Mouse (Mus musculus): ENCODE measurements around the gene Ermard. TPM values are rescaled to one million over a fixed set of nuclear protein-coding genes. Genes with fewer than 3 reads are reported as not detected.
"Not testable (repeated sequence)": the region's sequence is repeated elsewhere in the genome, so short reads cannot be mapped to it uniquely, and the experiment has no call there.

The Ermard gene
- total RNA-seq (2014; rRNA removed), result 38.4 and 45.2 TPM in 2 replicates
- 42.9 and 58.9 TPM in 2 replicates for polyA plus RNA-seq (2015; fragmentation: Nextera tagmentation; extraction: Ambion mirVana)

GRCm38 (mm10) chr17:15041175-15041729 is at the start of gene Ermard, which contains the start of the genes Tcte3 and Gm3448:
Ermard (plus strand) TSS chr17:15041208.
Tcte3 (minus strand) TSS chr17:15041488.
Gm3448 (minus strand) TSS chr17:15041537.
- not testable (repeated sequence) for H3K9ac ChIP-seq (replicated peaks; ENCODE audit: low read length, poor library complexity, severe bottlenecking); H3K36me3 ChIP-seq (ENCODE audit: insufficient read depth, low read length); DNase-seq (ENCODE audit: low spot score); H3K27me3 ChIP-seq (ENCODE audit: insufficient read depth, low read length); H3K4me3 ChIP-seq (ENCODE audit: low read depth, low read length); H3K9me3 ChIP-seq (ENCODE audit: low read length); H3K27ac ChIP-seq (ENCODE audit: low read depth, low read length); H3K4me1 ChIP-seq (ENCODE audit: insufficient read depth, low read length); H3K4me2 ChIP-seq (ENCODE audit: low read depth, low read length, poor library complexity, severe bottlenecking)
- ATAC-seq (ENCODE audit: low FRiP score), result peak; percentile 98
- no CpG with 5 or more reads among the region's 56 CpGs for WGBS

- not testable (repeated sequence) for H3K4me1 ChIP-seq (ENCODE audit: insufficient read depth, low read length); H3K9me3 ChIP-seq (ENCODE audit: low read length); H3K4me2 ChIP-seq (ENCODE audit: low read depth, low read length, poor library complexity, severe bottlenecking); DNase-seq (ENCODE audit: low spot score); H3K4me3 ChIP-seq (ENCODE audit: low read depth, low read length); H3K9ac ChIP-seq (replicated peaks; ENCODE audit: low read length, poor library complexity, severe bottlenecking); H3K27me3 ChIP-seq (ENCODE audit: insufficient read depth, low read length); H3K27ac ChIP-seq (ENCODE audit: low read depth, low read length); H3K36me3 ChIP-seq (ENCODE audit: insufficient read depth, low read length)
- ATAC-seq (ENCODE audit: low FRiP score), result peak; percentile 80
- no CpG with 5 or more reads among the region's 98 CpGs for WGBS
Observed at GRCm38 (mm10) chr17:14992522-14993138, 48.4 kb upstream of the Ermard start.

GRCm38 (mm10) chr17:14993139-14993832 is 47.7 kb upstream of the Ermard start:
- ATAC-seq (ENCODE audit: low FRiP score), result peak; percentile 89
- not testable (repeated sequence) for H3K4me2 ChIP-seq (ENCODE audit: low read depth, low read length, poor library complexity, severe bottlenecking); H3K27me3 ChIP-seq (ENCODE audit: insufficient read depth, low read length); H3K36me3 ChIP-seq (ENCODE audit: insufficient read depth, low read length); DNase-seq (ENCODE audit: low spot score); H3K4me3 ChIP-seq (ENCODE audit: low read depth, low read length); H3K27ac ChIP-seq (ENCODE audit: low read depth, low read length); H3K9me3 ChIP-seq (ENCODE audit: low read length); H3K4me1 ChIP-seq (ENCODE audit: insufficient read depth, low read length); H3K9ac ChIP-seq (replicated peaks; ENCODE audit: low read length, poor library complexity, severe bottlenecking)
- no CpG with 5 or more reads among the region's 47 CpGs for WGBS

GRCm38 (mm10) chr17:14994140-14994539 is 46.9 kb upstream of the Ermard start:
- WGBS, result no CpG with 5 or more reads among the region's 5 CpGs
- H3K4me1 ChIP-seq (ENCODE audit: insufficient read depth, low read length); ATAC-seq (ENCODE audit: low FRiP score): not testable (repeated sequence)

GRCm38 (mm10) chr17:15000047-15000446 is 41.0 kb upstream of the Ermard start:
- not testable (repeated sequence) for H3K9ac ChIP-seq (replicated peaks; ENCODE audit: low read length, poor library complexity, severe bottlenecking); H3K4me3 ChIP-seq (ENCODE audit: low read depth, low read length); H3K9me3 ChIP-seq (ENCODE audit: low read length); H3K4me2 ChIP-seq (ENCODE audit: low read depth, low read length, poor library complexity, severe bottlenecking); H3K27ac ChIP-seq (ENCODE audit: low read depth, low read length); H3K36me3 ChIP-seq (ENCODE audit: insufficient read depth, low read length); H3K4me1 ChIP-seq (ENCODE audit: insufficient read depth, low read length); DNase-seq (ENCODE audit: low spot score); ATAC-seq (ENCODE audit: low FRiP score); H3K27me3 ChIP-seq (ENCODE audit: insufficient read depth, low read length)
- no CpG with 5 or more reads among the region's 4 CpGs for WGBS

More at GRCm38 (mm10) chr17:14994140-14994539, 46.9 kb upstream of the Ermard start:
- not testable (repeated sequence) for H3K27ac ChIP-seq (ENCODE audit: low read depth, low read length); H3K9me3 ChIP-seq (ENCODE audit: low read length); H3K4me3 ChIP-seq (ENCODE audit: low read depth, low read length); DNase-seq (ENCODE audit: low spot score); H3K4me2 ChIP-seq (ENCODE audit: low read depth, low read length, poor library complexity, severe bottlenecking); H3K36me3 ChIP-seq (ENCODE audit: insufficient read depth, low read length); H3K9ac ChIP-seq (replicated peaks; ENCODE audit: low read length, poor library complexity, severe bottlenecking); H3K27me3 ChIP-seq (ENCODE audit: insufficient read depth, low read length)

- not testable (repeated sequence) for DNase-seq (ENCODE audit: low spot score); H3K4me3 ChIP-seq (ENCODE audit: low read depth, low read length); H3K36me3 ChIP-seq (ENCODE audit: insufficient read depth, low read length); H3K9ac ChIP-seq (replicated peaks; ENCODE audit: low read length, poor library complexity, severe bottlenecking); H3K4me2 ChIP-seq (ENCODE audit: low read depth, low read length, poor library complexity, severe bottlenecking); ATAC-seq (ENCODE audit: low FRiP score); H3K9me3 ChIP-seq (ENCODE audit: low read length); H3K27ac ChIP-seq (ENCODE audit: low read depth, low read length); H3K4me1 ChIP-seq (ENCODE audit: insufficient read depth, low read length); H3K27me3 ChIP-seq (ENCODE audit: insufficient read depth, low read length)
- WGBS, result no CpG with 5 or more reads among the region's 3 CpGs
Observed at GRCm38 (mm10) chr17:15009088-15009487, 31.9 kb upstream of the Ermard start.

GRCm38 (mm10) chr17:15009706-15010413 is 31.1 kb upstream of the Ermard start, which contains the start of gene Gm3435:
Gm3435 (plus strand) TSS chr17:15010176.
- not testable (repeated sequence) for H3K36me3 ChIP-seq (ENCODE audit: insufficient read depth, low read length); H3K4me1 ChIP-seq (ENCODE audit: insufficient read depth, low read length); H3K9me3 ChIP-seq (ENCODE audit: low read length); H3K9ac ChIP-seq (replicated peaks; ENCODE audit: low read length, poor library complexity, severe bottlenecking); H3K4me3 ChIP-seq (ENCODE audit: low read depth, low read length); H3K4me2 ChIP-seq (ENCODE audit: low read depth, low read length, poor library complexity, severe bottlenecking); H3K27ac ChIP-seq (ENCODE audit: low read depth, low read length); DNase-seq (ENCODE audit: low spot score); H3K27me3 ChIP-seq (ENCODE audit: insufficient read depth, low read length)
- ATAC-seq (ENCODE audit: low FRiP score), result peak; percentile 99
- no CpG with 5 or more reads among the region's 60 CpGs for WGBS

GRCm38 (mm10) chr17:15021503-15022220 is 19.3 kb upstream of the Ermard start:
- ATAC-seq (ENCODE audit: low FRiP score); H3K36me3 ChIP-seq (ENCODE audit: insufficient read depth, low read length); H3K9me3 ChIP-seq (ENCODE audit: low read length); H3K4me2 ChIP-seq (ENCODE audit: low read depth, low read length, poor library complexity, severe bottlenecking); DNase-seq (ENCODE audit: low spot score); H3K27me3 ChIP-seq (ENCODE audit: insufficient read depth, low read length); H3K4me1 ChIP-seq (ENCODE audit: insufficient read depth, low read length); H3K9ac ChIP-seq (replicated peaks; ENCODE audit: low read length, poor library complexity, severe bottlenecking); H3K4me3 ChIP-seq (ENCODE audit: low read depth, low read length); H3K27ac ChIP-seq (ENCODE audit: low read depth, low read length): not testable (repeated sequence)
- 67% methylated on average over 3 of the region's 3 CpGs for WGBS

Data from midbrain, postnatal 0 days (tissue).